Mouse (Mus musculus) liver, embryonic 15.5 days (tissue): ENCODE results near the gene Tnpo1. TPM values are rescaled to one million over a fixed set of nuclear protein-coding genes. Genes with fewer than 3 reads are reported as not detected.

Experiments used
- ATAC-seq: fragments of 200-750 bp; cut with Nextera tagmentation; 2 replicates; pipeline ENCODE4 v1.8.0; 2017; ENCODE audit warnings: moderate number of reproducible peaks, mild to moderate bottlenecking, moderate library complexity; ENCODE audit not compliant: insufficient read depth
- H3K27ac ChIP-seq: fragments of 300-500 bp; sonication (generic); replicated peaks from 2 replicates; pipeline ENCODE4 v1.5.1; 2015; ENCODE audit warnings: mild to moderate bottlenecking, inconsistent platforms
- H3K27me3 ChIP-seq: fragments of 300-500 bp; sonication (generic); 2 replicates; pipeline ENCODE4 v1.6.1; 2015; ENCODE audit warnings: mild to moderate bottlenecking, inconsistent platforms
- H3K36me3 ChIP-seq: fragments of 300-500 bp; sonication (generic); replicated peaks from 2 replicates; pipeline ENCODE4 v1.6.1; 2015; ENCODE audit warnings: moderate library complexity, mild to moderate bottlenecking, inconsistent platforms
- H3K4me1 ChIP-seq: fragments of 300-500 bp; sonication (generic); replicated peaks from 2 replicates; pipeline ENCODE4 v1.6.1; 2015; ENCODE audit warnings: inconsistent platforms
- H3K4me2 ChIP-seq: fragments of 300-500 bp; sonication (generic); 2 replicates; pipeline ENCODE4 v1.6.1; 2015; ENCODE audit warnings: moderate library complexity, mild to moderate bottlenecking, inconsistent platforms
- H3K4me3 ChIP-seq: fragments of 300-500 bp; sonication (generic); replicated peaks from 2 replicates; pipeline ENCODE4 v1.5.1; 2015; ENCODE audit warnings: mild to moderate bottlenecking, inconsistent platforms
- H3K9ac ChIP-seq: fragments of 300-500 bp; sonication (generic); 2 replicates; pipeline ENCODE4 v1.6.1; 2015; ENCODE audit warnings: moderate library complexity, mild to moderate bottlenecking, inconsistent platforms
- H3K9me3 ChIP-seq: fragments of 300-500 bp; sonication (generic); replicated peaks from 2 replicates; pipeline ENCODE4 v1.6.1; 2016; ENCODE audit warnings: inconsistent platforms
- WGBS: fragments of 180-500 bp; shearing (Covaris S2); methylation state at CpG from one replicate; pipeline ENCODE4 v1.1.7; 2015; ENCODE audit warnings: mixed read lengths; ENCODE audit not compliant: insufficient replicate concordance; 5-methylcytosine and 5-hydroxymethylcytosine counted together
- polyA plus RNA-seq: library from polyadenylated mRNA; unstranded; fragments of >200 nt; fragmentation: Nextera tagmentation; extraction: Ambion mirVana; gene quantifications from 2 replicates; pipeline ENCODE4 v1.2.1, GENCODE M21; 2015

Gene Tnpo1
- polyA plus RNA-seq, 1 experiment from 2014 or later, result 20.7 TPM

DNA sequence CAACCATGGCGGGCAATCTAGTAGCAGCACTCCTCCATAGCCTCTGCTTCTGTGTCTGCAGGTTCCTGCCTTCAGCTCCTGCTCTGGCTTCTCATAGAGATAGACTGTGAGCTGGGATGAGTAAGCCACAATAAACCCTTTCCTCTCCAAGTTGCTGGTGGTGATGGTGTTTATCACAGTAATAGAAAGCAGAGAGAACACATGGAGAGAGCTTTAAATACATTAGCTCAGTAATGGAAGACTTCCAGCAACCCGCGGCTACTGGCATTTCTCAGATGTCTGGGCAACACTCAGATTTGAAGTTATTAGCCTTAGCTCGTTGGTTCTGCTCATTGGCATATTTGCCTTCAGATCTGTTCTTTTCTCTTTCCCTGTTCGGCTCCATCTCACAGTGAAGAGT lies 27.6 kb upstream of the Tnpo1 start:
- no peaks in the 10 kb centered on the region for H3K27me3 ChIP-seq
- 73% methylated on average over 5 of the region's 5 CpGs for WGBS
- no peak overlapping the region for H3K4me2 ChIP-seq
- H3K36me3 ChIP-seq, result no peaks in the 10 kb centered on the region
- H3K9me3 ChIP-seq, result no peaks in the 10 kb centered on the region
- H3K4me1 ChIP-seq, result peaks cover 5% of the 10 kb centered on the region; the same call in 1 of the 2 replicates
- H3K27ac ChIP-seq, result no peak overlapping the region
- ATAC-seq, result no peak
- no peak overlapping the region for H3K9ac ChIP-seq
- H3K4me3 ChIP-seq, result no peak overlapping the region

DNA sequence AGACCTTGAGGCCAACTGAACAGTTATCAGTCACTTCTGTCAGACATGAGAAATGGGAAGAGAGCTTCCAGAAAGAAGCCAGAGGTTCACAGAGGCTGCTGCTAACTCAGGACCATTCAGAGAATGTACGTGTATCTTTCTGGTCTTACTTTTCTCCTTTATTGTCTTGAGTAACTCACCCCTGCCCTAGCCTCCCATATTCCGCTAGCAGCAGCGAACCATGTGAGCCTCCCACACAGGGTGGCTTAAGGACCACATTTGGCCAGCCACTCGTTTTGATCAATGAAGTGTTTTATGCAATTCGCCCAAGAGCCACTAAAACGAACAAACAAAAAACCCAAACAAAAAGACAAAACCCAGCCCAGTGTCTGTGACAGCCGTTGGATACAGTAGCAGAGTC lies 25.8 kb upstream of the Tnpo1 start:
- Histone ChIP-seq H3K9ac (no peak overlapping the region), H3K36me3 (no peaks in the 10 kb centered on the region), H3K4me1 (peaks cover 5% of the 10 kb centered on the region; the same call in 1 of the 2 replicates), H3K27me3 (no peaks in the 10 kb centered on the region), H3K27ac (no peak overlapping the region), H3K4me3 (no peak overlapping the region), H3K4me2 (no peak overlapping the region), H3K9me3 (no peaks in the 10 kb centered on the region)
- WGBS, result 64% methylated on average over 7 of the region's 7 CpGs
- no peak for ATAC-seq

DNA sequence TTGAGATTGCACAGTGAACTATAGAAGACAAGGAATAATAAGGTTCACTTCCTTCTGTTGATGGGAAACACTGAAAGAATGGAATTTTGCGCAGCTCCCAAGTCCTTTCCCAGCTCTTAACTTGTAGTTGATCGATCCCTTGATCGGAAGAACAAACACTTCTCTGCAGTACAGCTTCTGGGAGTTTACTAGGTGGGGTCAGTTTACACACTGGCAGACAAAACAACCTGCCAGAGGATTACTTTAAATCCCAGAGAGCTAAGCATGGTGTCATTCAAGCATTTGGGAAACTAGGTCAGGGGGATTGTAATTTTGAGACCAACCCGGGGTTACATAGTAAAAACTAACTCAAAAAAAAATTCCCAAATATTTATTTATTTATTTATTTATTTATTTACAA lies 22.0 kb upstream of the Tnpo1 start:
- peaks cover 19% of the 10 kb centered on the region for H3K4me1 ChIP-seq
- no peak overlapping the region for H3K27ac ChIP-seq
- WGBS, result 56% methylated on average over 4 of the region's 4 CpGs
- no peak overlapping the region for H3K9ac ChIP-seq
- no peak overlapping the region for H3K4me2 ChIP-seq
- no peaks in the 10 kb centered on the region for H3K27me3 ChIP-seq
- no peak overlapping the region for H3K4me3 ChIP-seq
- ATAC-seq, result no peak
- H3K36me3 ChIP-seq, result no peaks in the 10 kb centered on the region
- H3K9me3 ChIP-seq, result no peaks in the 10 kb centered on the region

DNA sequence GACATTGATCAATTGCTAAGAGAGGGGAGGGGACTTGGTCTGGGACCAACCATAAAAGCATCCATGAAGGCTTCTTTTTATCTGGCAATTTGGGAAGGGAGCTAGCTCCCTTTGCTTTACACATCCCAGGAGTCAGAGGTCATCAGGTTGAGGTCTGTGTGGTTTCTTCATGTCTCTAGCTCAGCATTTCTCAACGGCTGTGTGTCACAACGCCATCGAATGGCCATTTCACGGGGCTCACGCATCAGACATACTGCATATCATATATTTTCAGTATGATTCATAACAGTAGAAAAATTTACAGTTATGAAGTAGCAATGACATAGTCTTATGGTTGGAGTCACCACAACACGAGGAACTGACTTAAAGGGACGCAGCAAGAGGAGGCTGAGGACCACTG lies 20.2 kb upstream of the Tnpo1 start:
- no peak overlapping the region for H3K4me2 ChIP-seq
- no peak overlapping the region for H3K9ac ChIP-seq
- no peaks in the 10 kb centered on the region for H3K27me3 ChIP-seq
- no peaks in the 10 kb centered on the region for H3K36me3 ChIP-seq
- H3K4me3 ChIP-seq, result no peak overlapping the region
- H3K4me1 ChIP-seq, result peaks cover 28% of the 10 kb centered on the region
- no peak overlapping the region for H3K27ac ChIP-seq
- 69% methylated on average over 7 of the region's 7 CpGs for WGBS
- ATAC-seq, result no peak
- H3K9me3 ChIP-seq, result no peaks in the 10 kb centered on the region

DNA sequence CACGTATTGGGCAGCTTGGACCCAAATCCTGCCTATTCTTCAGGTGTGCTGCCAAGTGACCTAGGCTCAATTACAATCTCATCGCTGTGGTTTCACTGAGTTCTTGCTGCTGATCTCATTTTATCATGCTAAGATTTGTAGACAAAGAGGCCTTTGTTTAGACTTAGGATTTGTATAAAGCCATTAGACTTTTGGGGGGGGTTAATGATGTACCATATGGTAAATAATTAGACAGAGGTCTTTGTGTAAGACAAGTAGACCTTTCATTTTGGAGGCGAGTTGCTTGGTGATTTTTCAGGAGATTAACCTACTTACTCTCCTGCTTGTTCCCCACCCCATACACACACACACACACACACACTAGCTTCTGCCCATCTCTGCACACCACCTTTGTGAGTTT lies 19.7 kb upstream of the Tnpo1 start:
- Histone ChIP-seq H3K27me3 (no peaks in the 10 kb centered on the region), H3K4me1 (peaks cover 28% of the 10 kb centered on the region), H3K9ac (no peak overlapping the region), H3K27ac (no peak overlapping the region), H3K4me2 (no peak overlapping the region), H3K4me3 (no peak overlapping the region), H3K9me3 (no peaks in the 10 kb centered on the region), H3K36me3 (no peaks in the 10 kb centered on the region)
- WGBS, result 58% methylated on average over 3 of the region's 3 CpGs
- no peak for ATAC-seq

DNA sequence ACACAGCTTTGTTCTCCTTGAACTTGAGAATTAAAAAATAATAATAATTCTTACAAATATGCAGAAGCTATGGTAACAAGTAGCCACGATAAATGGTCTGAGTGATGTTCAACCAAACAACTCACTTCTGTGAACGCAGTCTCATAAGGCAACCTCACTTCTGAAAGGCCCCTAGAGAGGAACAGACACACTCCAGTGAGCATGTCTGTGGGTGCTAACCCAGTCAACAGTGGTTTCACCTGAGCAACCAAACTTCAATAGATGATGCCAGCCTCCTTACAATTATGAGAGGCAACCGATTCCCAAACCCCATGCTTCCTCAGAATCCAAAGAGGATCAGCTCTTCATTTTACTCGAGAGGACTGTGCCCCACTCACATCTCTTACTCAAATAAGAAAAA lies 19.2 kb upstream of the Tnpo1 start:
- peaks cover 28% of the 10 kb centered on the region for H3K4me1 ChIP-seq
- 83% methylated on average over 4 of the region's 4 CpGs for WGBS
- H3K4me3 ChIP-seq, result 0 out of 2 replicates have a peak overlapping the region, but pooled peaks have one; percentile 52
- H3K9me3 ChIP-seq, result no peaks in the 10 kb centered on the region
- no peak overlapping the region for H3K9ac ChIP-seq
- peak overlapping the region; percentile 58 for H3K4me2 ChIP-seq
- H3K36me3 ChIP-seq, result no peaks in the 10 kb centered on the region
- no peak for ATAC-seq
- H3K27me3 ChIP-seq, result no peaks in the 10 kb centered on the region
- no peak overlapping the region; the same call in 1 of the 2 replicates for H3K27ac ChIP-seq

DNA sequence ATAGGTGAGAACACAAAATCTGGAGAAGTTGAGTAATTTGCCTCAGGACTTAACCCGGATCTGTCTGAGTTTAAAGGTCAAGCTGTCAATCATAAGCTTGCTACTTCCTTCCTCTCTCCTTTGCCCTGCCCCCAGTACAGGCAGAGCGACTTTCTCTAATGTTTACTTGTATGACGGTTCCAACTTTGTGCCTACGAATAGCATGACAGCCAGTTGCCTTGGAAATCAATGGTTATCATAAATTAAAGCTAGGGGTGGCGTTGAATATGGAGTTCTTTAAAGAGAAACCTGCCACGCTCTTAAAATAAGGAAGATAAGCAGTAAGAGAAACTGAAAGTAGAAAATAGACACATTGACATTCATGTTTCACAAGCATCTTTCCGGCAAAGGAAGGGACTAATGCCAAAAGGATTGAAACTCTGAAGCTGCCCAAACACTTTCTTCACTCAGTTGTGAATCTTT lies 18.5 kb upstream of the Tnpo1 start:
- peaks cover 28% of the 10 kb centered on the region for H3K4me1 ChIP-seq
- H3K27ac ChIP-seq, result peak overlapping the region; percentile 65
- 11% methylated on average over 7 of the region's 7 CpGs for WGBS
- no peaks in the 10 kb centered on the region for H3K9me3 ChIP-seq
- H3K9ac ChIP-seq, result peak overlapping the region; percentile 25
- no peaks in the 10 kb centered on the region for H3K36me3 ChIP-seq
- peak; percentile 49; the same call in 1 of the 2 replicates for ATAC-seq
- H3K4me3 ChIP-seq, result peak overlapping the region; percentile 52
- H3K4me2 ChIP-seq, result peak overlapping the region; percentile 58
- no peaks in the 10 kb centered on the region for H3K27me3 ChIP-seq

DNA sequence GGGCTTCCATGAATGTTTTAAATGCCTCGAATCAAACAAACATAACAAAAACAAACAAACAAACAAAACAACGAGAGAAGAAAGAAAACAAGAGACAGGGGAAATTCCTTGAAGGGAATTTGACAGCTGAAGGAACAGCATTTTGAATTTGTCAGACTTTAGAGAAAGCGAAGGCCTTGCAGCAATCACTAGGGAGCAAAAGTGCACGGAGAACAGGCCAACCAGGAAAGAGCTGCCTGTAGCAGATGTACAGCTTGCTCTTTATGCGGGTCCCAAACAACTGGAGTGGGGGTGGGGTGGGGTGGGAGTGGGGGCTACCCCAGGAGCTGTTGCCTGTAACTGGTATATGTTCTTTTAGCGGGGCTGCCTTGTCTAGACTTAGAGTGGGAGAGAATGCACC lies 16.2 kb upstream of the Tnpo1 start:
- Histone ChIP-seq H3K9me3 (no peaks in the 10 kb centered on the region), H3K9ac (no peak overlapping the region), H3K36me3 (no peaks in the 10 kb centered on the region), H3K27me3 (no peaks in the 10 kb centered on the region), H3K4me3 (no peak overlapping the region), H3K4me2 (no peak overlapping the region), H3K4me1 (peaks cover 28% of the 10 kb centered on the region), H3K27ac (0 out of 2 replicates have a peak overlapping the region, but pooled peaks have one; percentile 16)
- ATAC-seq, result no peak
- 41% methylated on average over 6 of the region's 6 CpGs for WGBS

DNA sequence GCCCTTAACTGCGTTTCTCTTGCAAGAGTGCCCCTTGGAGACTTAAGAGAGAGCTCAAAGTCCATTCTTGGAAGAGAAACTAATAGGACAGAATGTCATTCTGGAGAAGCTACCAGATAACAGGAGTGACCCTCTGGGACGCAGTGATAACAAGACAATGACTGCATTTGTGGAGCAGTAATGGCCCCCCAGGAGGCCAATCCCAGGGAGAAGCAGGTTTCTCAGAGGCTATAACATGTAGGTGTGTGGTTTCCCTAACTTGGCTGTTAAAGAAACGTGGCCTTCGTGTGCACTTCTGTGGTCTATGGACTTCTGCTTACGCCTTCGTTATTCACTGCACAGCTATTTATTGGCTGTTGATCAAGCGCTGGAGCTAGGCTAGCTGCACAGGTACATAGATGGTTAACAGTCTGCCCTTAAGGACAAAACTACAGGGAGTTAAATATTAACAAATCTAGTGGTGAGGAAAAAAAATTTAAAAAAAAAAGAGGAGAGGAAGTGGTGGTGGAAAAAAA lies 15.7 kb upstream of the Tnpo1 start:
- Histone ChIP-seq H3K27me3 (no peaks in the 10 kb centered on the region), H3K27ac (no peak overlapping the region), H3K9me3 (no peaks in the 10 kb centered on the region), H3K4me2 (no peak overlapping the region), H3K4me3 (no peak overlapping the region), H3K36me3 (no peaks in the 10 kb centered on the region), H3K4me1 (peaks cover 28% of the 10 kb centered on the region), H3K9ac (no peak overlapping the region)
- WGBS, result 37% methylated on average over 7 of the region's 7 CpGs
- no peak for ATAC-seq

DNA sequence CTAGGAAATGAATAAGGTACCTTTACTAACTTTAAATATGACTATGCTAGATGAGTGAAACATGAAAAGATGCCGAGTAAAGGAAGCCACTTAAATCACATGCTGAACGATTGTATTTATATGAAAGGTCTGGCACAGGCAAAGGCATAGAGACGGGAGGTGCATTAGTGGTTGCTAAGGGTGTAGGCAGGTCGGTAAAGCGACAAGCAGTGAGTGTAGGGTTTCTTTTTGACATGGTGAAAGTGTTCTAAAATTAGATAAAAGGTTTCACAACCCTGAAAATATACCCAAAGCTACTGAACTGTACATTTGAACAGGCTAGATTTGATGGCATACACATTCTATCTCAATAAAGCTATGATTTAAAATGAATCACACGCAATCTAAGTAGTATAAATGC lies 10.9 kb upstream of the Tnpo1 start:
- Histone ChIP-seq H3K4me2 (no peak overlapping the region), H3K27me3 (no peaks in the 10 kb centered on the region), H3K9ac (no peak overlapping the region), H3K4me1 (peaks cover 6% of the 10 kb centered on the region), H3K4me3 (no peak overlapping the region), H3K27ac (no peak overlapping the region), H3K9me3 (no peaks in the 10 kb centered on the region), H3K36me3 (no peaks in the 10 kb centered on the region)
- 61% methylated on average over 6 of the region's 6 CpGs for WGBS
- ATAC-seq, result no peak

DNA sequence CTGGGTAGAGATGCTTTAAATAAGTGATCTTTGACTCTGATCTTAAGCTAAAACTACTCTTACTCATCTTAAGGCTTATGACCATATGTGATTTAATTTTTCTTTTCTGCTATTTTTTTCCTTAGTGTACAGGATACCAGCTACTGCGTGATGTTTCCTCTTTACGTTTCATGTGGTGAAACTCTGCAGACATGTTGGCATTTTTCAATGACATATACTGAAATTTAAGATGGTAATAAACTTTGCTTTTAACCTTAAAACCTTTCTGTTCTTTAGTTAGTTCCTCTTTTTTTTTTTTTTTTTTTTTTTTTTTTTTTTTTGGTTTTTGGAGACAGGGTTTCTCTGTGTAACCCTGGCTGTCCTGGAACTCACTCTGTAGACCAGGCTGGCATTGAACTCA lies 2.7 kb upstream of the Tnpo1 start:
- no peak for ATAC-seq
- Histone ChIP-seq H3K9me3 (no peaks in the 10 kb centered on the region), H3K27ac (no peak overlapping the region), H3K4me2 (no peak overlapping the region), H3K4me3 (no peak overlapping the region), H3K9ac (no peak overlapping the region), H3K4me1 (peaks cover 18% of the 10 kb centered on the region), H3K36me3 (no peaks in the 10 kb centered on the region), H3K27me3 (no peaks in the 10 kb centered on the region)
- 53% methylated on average over 2 of the region's 2 CpGs for WGBS

DNA sequence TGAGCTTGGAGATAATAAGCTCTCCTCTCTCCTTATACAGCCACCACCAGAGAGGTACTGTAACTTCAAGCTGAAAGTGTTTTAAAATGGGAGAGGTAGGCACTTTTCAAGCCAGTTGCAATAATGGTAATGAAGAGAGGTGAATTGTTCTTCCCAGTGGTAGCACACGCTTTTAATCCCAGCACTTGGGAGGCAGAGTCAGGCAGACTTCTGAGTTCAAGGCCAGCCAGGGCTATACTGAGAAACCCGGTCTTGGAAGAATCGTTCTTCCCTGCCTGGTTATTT lies 716 bp upstream of the Tnpo1 start:
- WGBS, result 62% methylated on average over 3 of the region's 3 CpGs
- H3K36me3 ChIP-seq, result peaks cover 1% of the 10 kb centered on the region; the same call in 1 of the 2 replicates
- H3K27me3 ChIP-seq, result no peaks in the 10 kb centered on the region
- H3K27ac ChIP-seq, result peak overlapping the region; percentile 92
- peak overlapping the region; percentile 93 for H3K4me2 ChIP-seq
- H3K9me3 ChIP-seq, result no peaks in the 10 kb centered on the region
- peaks cover 26% of the 10 kb centered on the region for H3K4me1 ChIP-seq
- H3K9ac ChIP-seq, result peak overlapping the region; percentile 95; the same call in 1 of the 2 replicates
- peak overlapping the region; percentile 98 for H3K4me3 ChIP-seq
- no peak for ATAC-seq
